Mouse (Mus musculus) G1E (cell line): ENCODE data around the gene Zfp598.

Experiments used
- CTCF ChIP-seq: IDR thresholded peaks from 2 replicates; pipeline ENCODE4 v1.5.1; 2012; ENCODE audit warnings: low read depth, low read length, inconsistent platforms, mixed read lengths
- GATA1 ChIP-seq: IDR thresholded peaks from 2 replicates; pipeline ENCODE4 v1.6.1; 2012; ENCODE audit warnings: borderline replicate concordance, low read length, inconsistent platforms, mixed read lengths
- GATA2 ChIP-seq: IDR thresholded peaks from 2 replicates; pipeline ENCODE4 v1.6.1; 2012; ENCODE audit warnings: low read depth, low read length, inconsistent platforms, borderline replicate concordance
- POLR2AphosphoS5 ChIP-seq: IDR thresholded peaks from 2 replicates; pipeline ENCODE4 v1.6.1; 2012; ENCODE audit warnings: low read depth, low read length, inconsistent platforms; ENCODE audit not compliant: insufficient replicate concordance
- TAL1 ChIP-seq: conservative IDR thresholded peaks from 2 replicates; pipeline ENCODE4 v1.6.1; 2012; ENCODE audit warnings: low read depth, low read length, inconsistent platforms, mixed read lengths

GRCm38 (mm10) chr17:24638840-24639239 lies 30.6 kb upstream of the Zfp598 start:
- TF ChIP-seq GATA1, result no peak
- no peak for TF ChIP-seq CTCF
- TF ChIP-seq GATA2, result no peak
- TF ChIP-seq TAL1, result no peak
- no peak for TF ChIP-seq POLR2AphosphoS5
